Mouse (Mus musculus): Measurements from ENCODE around the gene Hist2h2ab.
"Not testable (repeated sequence)": the region's sequence is repeated elsewhere in the genome, so short reads cannot be mapped to it uniquely, and the experiment has no call there.

The Hist2h2ab gene

GRCm38 (mm10) chr3:96219661-96220130 lies at the start of gene Hist2h2ab, which contains the start of gene Bola1:
Gene Hist2h2ab, plus strand, starts transcription at chr3:96219865.
Gene Bola1, minus strand, starts transcription at chr3:96219709.
- peak; percentile 80 for DNase-seq (ENCODE audit: low spot score)

GRCm38 (mm10) chr3:96170276-96170675 lies 49.4 kb upstream of the Hist2h2ab start:
- no peak for DNase-seq (ENCODE audit: low spot score)

- no peak for DNase-seq (ENCODE audit: low spot score)
Measured at GRCm38 (mm10) chr3:96170976-96171545, 48.6 kb upstream of the Hist2h2ab start.

GRCm38 (mm10) chr3:96171583-96172196 lies 48.0 kb upstream of the Hist2h2ab start:
- no peak for DNase-seq (ENCODE audit: low spot score)

GRCm38 (mm10) chr3:96172197-96173178 lies 47.2 kb upstream of the Hist2h2ab start, which contains the start of gene Sf3b4:
Gene Sf3b4, plus strand, starts transcription at chr3:96172332.
- DNase-seq (ENCODE audit: low spot score) = peak; percentile 92

- no peak for DNase-seq (ENCODE audit: low spot score)
Measured at GRCm38 (mm10) chr3:96173185-96173584, 46.5 kb upstream of the Hist2h2ab start.

- not testable (repeated sequence) for DNase-seq (ENCODE audit: low spot score)
Measured at GRCm38 (mm10) chr3:96174042-96174441, 45.6 kb upstream of the Hist2h2ab start.

GRCm38 (mm10) chr3:96175251-96175650 lies 44.4 kb upstream of the Hist2h2ab start:
- DNase-seq (ENCODE audit: low spot score) = no peak

- no peak for DNase-seq (ENCODE audit: low spot score)
Measured at GRCm38 (mm10) chr3:96178427-96178826, 41.2 kb upstream of the Hist2h2ab start.

- DNase-seq (ENCODE audit: low spot score) = no peak
Measured at GRCm38 (mm10) chr3:96178902-96179301, 40.8 kb upstream of the Hist2h2ab start.

GRCm38 (mm10) chr3:96179531-96179930 lies 40.1 kb upstream of the Hist2h2ab start:
- no peak for DNase-seq (ENCODE audit: low spot score)

- DNase-seq (ENCODE audit: low spot score) = peak; percentile 54
Measured at GRCm38 (mm10) chr3:96180727-96181477, 38.8 kb upstream of the Hist2h2ab start, which contains the start of gene Sv2a. Gene Sv2a, plus strand, starts transcription at chr3:96181151.

- no peak for DNase-seq (ENCODE audit: low spot score)
Measured at GRCm38 (mm10) chr3:96181510-96182381, 37.9 kb upstream of the Hist2h2ab start.

GRCm38 (mm10) chr3:96182382-96182776 lies 37.3 kb upstream of the Hist2h2ab start:
- no peak for DNase-seq (ENCODE audit: low spot score)

GRCm38 (mm10) chr3:96192977-96193376 lies 26.7 kb upstream of the Hist2h2ab start:
- DNase-seq (ENCODE audit: low spot score) = no peak

GRCm38 (mm10) chr3:96194966-96195365 lies 24.7 kb upstream of the Hist2h2ab start:
- peak; percentile 48 for DNase-seq (ENCODE audit: low spot score)

- no peak for DNase-seq (ENCODE audit: low spot score)
Measured at GRCm38 (mm10) chr3:96195616-96196313, 23.9 kb upstream of the Hist2h2ab start.

- DNase-seq (ENCODE audit: low spot score) = no peak
Measured at GRCm38 (mm10) chr3:96196437-96197128, 23.1 kb upstream of the Hist2h2ab start.

GRCm38 (mm10) chr3:96197129-96197749 lies 22.4 kb upstream of the Hist2h2ab start:
- DNase-seq (ENCODE audit: low spot score) = peak; percentile 92

Measured in T-cell, adult 2 months (primary cell).